Mouse (Mus musculus) G1E (cell line): ENCODE measurements around the gene Mgat4e. TPM values are rescaled to one million over a fixed set of nuclear protein-coding genes. Genes with fewer than 3 reads are reported as not detected.

Experiments used
- ATAC-seq: 2 replicates; pipeline ENCODE4 v1.8.0; 2016; ENCODE audit warnings: mild to moderate bottlenecking; ENCODE audit not compliant: insufficient number of reproducible peaks, poor library complexity, low FRiP score, severe bottlenecking; ENCODE audit errors: extremely low read depth
- DNase-seq: peaks from one replicate; pipeline ENCODE4 v3.0.0; 2012; ENCODE audit warnings: low spot score
- H3K27me3 ChIP-seq: 2 replicates; pipeline ENCODE4 v1.6.1; 2012; ENCODE audit warnings: mild to moderate bottlenecking, low read length, inconsistent platforms; ENCODE audit not compliant: insufficient read depth
- H3K36me3 ChIP-seq: replicated peaks from 2 replicates; pipeline ENCODE3; 2012; ENCODE audit warnings: mild to moderate bottlenecking, inconsistent platforms
- H3K4me1 ChIP-seq: 2 replicates; pipeline ENCODE4 v1.6.1; 2012; ENCODE audit warnings: low read depth, low read length, inconsistent platforms, mixed read lengths; ENCODE audit not compliant: insufficient read depth
- H3K4me3 ChIP-seq: 2 replicates; pipeline ENCODE4 v1.5.1; 2012; ENCODE audit warnings: low read depth, mild to moderate bottlenecking, inconsistent platforms, low read length, moderate library complexity, mixed read lengths
- H3K9me3 ChIP-seq: replicated peaks from 2 replicates; pipeline ENCODE4 v1.6.1; 2012; ENCODE audit warnings: inconsistent platforms
- CTCF ChIP-seq: IDR thresholded peaks from 2 replicates; pipeline ENCODE4 v1.5.1; 2012; ENCODE audit warnings: low read depth, low read length, inconsistent platforms, mixed read lengths
- GATA1 ChIP-seq: IDR thresholded peaks from 2 replicates; pipeline ENCODE4 v1.6.1; 2012; ENCODE audit warnings: borderline replicate concordance, low read length, inconsistent platforms, mixed read lengths
- GATA2 ChIP-seq: IDR thresholded peaks from 2 replicates; pipeline ENCODE4 v1.6.1; 2012; ENCODE audit warnings: low read depth, low read length, inconsistent platforms, borderline replicate concordance
- POLR2AphosphoS5 ChIP-seq: IDR thresholded peaks from 2 replicates; pipeline ENCODE4 v1.6.1; 2012; ENCODE audit warnings: low read depth, low read length, inconsistent platforms; ENCODE audit not compliant: insufficient replicate concordance
- TAL1 ChIP-seq: conservative IDR thresholded peaks from 2 replicates; pipeline ENCODE4 v1.6.1; 2012; ENCODE audit warnings: low read depth, low read length, inconsistent platforms, mixed read lengths
- polyA plus RNA-seq: library from polyadenylated mRNA; stranded (reverse); fragments of >175 nt; gene quantifications from 2 replicates; pipeline ENCODE4 v1.2.3, GENCODE M21; 2012
- total RNA-seq, 2 experiments: library from RNA; stranded (forward) in 1 of 2; stranded (reverse) in 1 of 2; fragments of 200-1000 nt in 1 of 2; fragments of >200 nt in 1 of 2; fragmentation: Nextera tagmentation in 1 of 2; gene quantifications; 2 replicates each; pipeline ENCODE4 v1.2.3; 2014 to 2017

Gene Mgat4e
- total RNA-seq (2014; fragmentation: Nextera tagmentation) (not detected in 2 replicates), total RNA-seq (2017) (0.38 and 0.64 TPM in 2 replicates), polyA plus RNA-seq (not detected in 2 replicates)

GRCm38 (mm10) chr1:134549632-134550132 lies at the start of gene Mgat4e:
TSS of gene Mgat4e (minus strand) at chr1:134549682.
- peaks cover 11% of the 10 kb centered on the region for H3K4me1 ChIP-seq
- TF ChIP-seq GATA2 (no peak), CTCF (no peak), GATA1 (no peak), POLR2AphosphoS5 (no peak), TAL1 (no peak)
- no peaks in the 10 kb centered on the region for H3K36me3 ChIP-seq
- ATAC-seq = no peak
- no peak within 1 kb of the TSS for H3K4me3 ChIP-seq
- H3K9me3 ChIP-seq = peaks cover 7% of the 10 kb centered on the region
- no peak for DNase-seq
- peaks cover 22% of the 10 kb centered on the region for H3K27me3 ChIP-seq

- no peaks in the 10 kb centered on the region for H3K4me1 ChIP-seq
- ATAC-seq (no peak), DNase-seq (no peak)
- TF ChIP-seq TAL1 (no peak), POLR2AphosphoS5 (no peak), GATA2 (no peak), CTCF (no peak), GATA1 (no peak)
- H3K9me3 ChIP-seq = no peaks in the 10 kb centered on the region
- peaks cover 83% of the 10 kb centered on the region for H3K36me3 ChIP-seq
- H3K27me3 ChIP-seq = no peaks in the 10 kb centered on the region
- no peak overlapping the region for H3K4me3 ChIP-seq
These were observed 48.0 kb upstream of the Mgat4e start for GRCm38 (mm10) chr1:134597339-134598054.

GRCm38 (mm10) chr1:134591773-134592172 lies 42.3 kb upstream of the Mgat4e start:
- ATAC-seq = no peak
- TF ChIP-seq GATA1 = no peak
- TF ChIP-seq TAL1 = no peak
- TF ChIP-seq GATA2 = no peak
- no peak for TF ChIP-seq CTCF
- no peak for TF ChIP-seq POLR2AphosphoS5
- H3K36me3 ChIP-seq = peaks cover 76% of the 10 kb centered on the region
- no peaks in the 10 kb centered on the region for H3K27me3 ChIP-seq
- DNase-seq = no peak
- H3K4me1 ChIP-seq = no peaks in the 10 kb centered on the region
- H3K4me3 ChIP-seq = no peak overlapping the region
- no peaks in the 10 kb centered on the region for H3K9me3 ChIP-seq

GRCm38 (mm10) chr1:134589676-134590075 lies 40.2 kb upstream of the Mgat4e start:
- no peak overlapping the region for H3K4me3 ChIP-seq
- H3K4me1 ChIP-seq = no peaks in the 10 kb centered on the region
- no peaks in the 10 kb centered on the region for H3K9me3 ChIP-seq
- H3K36me3 ChIP-seq = peaks cover 70% of the 10 kb centered on the region
- DNase-seq = no peak
- no peaks in the 10 kb centered on the region for H3K27me3 ChIP-seq
- no peak for ATAC-seq
- TF ChIP-seq GATA2 (no peak), POLR2AphosphoS5 (no peak), GATA1 (no peak), CTCF (no peak), TAL1 (no peak)

GRCm38 (mm10) chr1:134583560-134583959 lies 34.1 kb upstream of the Mgat4e start:
- peaks cover 51% of the 10 kb centered on the region for H3K36me3 ChIP-seq
- DNase-seq (no peak), ATAC-seq (no peak)
- TF ChIP-seq GATA1 (no peak), GATA2 (no peak), CTCF (no peak), TAL1 (no peak), POLR2AphosphoS5 (no peak)
- H3K27me3 ChIP-seq = no peaks in the 10 kb centered on the region
- no peaks in the 10 kb centered on the region for H3K9me3 ChIP-seq
- peaks cover 31% of the 10 kb centered on the region for H3K4me1 ChIP-seq
- H3K4me3 ChIP-seq = no peak overlapping the region

GRCm38 (mm10) chr1:134580796-134581195 lies 31.3 kb upstream of the Mgat4e start:
- TF ChIP-seq POLR2AphosphoS5 = no peak
- TF ChIP-seq GATA2 = no peak
- no peak; the same call in 1 of the 2 replicates for TF ChIP-seq TAL1
- TF ChIP-seq GATA1 = no peak
- no peak for TF ChIP-seq CTCF
- H3K4me1 ChIP-seq = peaks cover 33% of the 10 kb centered on the region
- no peak overlapping the region for H3K4me3 ChIP-seq
- no peaks in the 10 kb centered on the region for H3K27me3 ChIP-seq
- DNase-seq (no peak), ATAC-seq (no peak)
- no peaks in the 10 kb centered on the region for H3K9me3 ChIP-seq
- peaks cover 36% of the 10 kb centered on the region for H3K36me3 ChIP-seq
